Mouse (Mus musculus): ENCODE measurements around the gene B3gnt7. TPM values are rescaled to one million over a fixed set of nuclear protein-coding genes. Genes with fewer than 3 reads are reported as not detected.
"Not testable (repeated sequence)": the region's sequence is repeated elsewhere in the genome, so short reads cannot be mapped to it uniquely, and the experiment has no call there.

Gene B3gnt7
- polyA plus RNA-seq, 1 experiment: 1.0 TPM

DNA sequence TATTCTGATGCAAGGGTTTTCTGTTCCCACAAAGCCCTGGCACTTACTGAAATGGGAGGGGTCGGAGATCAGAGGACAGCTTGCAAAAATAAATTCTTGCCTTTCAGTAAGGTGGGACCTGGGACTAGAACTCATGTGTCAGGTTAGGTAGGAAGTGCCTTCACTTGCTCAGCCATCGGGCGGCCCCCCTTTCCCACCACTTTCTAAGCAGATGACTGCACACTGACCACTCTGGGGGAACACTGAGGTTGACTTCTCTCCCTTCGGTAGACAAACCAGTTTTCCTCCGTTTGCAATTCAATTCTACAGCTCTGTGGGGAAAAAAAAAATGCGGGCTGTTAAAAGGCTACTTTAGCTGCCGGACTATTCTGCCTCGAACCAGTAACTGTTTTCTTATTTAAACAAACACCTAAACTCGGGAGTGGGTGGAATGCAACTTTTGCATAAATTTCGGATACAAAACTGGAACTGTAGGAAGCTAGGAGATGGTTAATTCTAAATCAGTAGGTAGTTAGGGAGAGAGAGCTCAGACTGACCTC is 8.9 kb downstream of the B3gnt7 start:
- H3K4me3 ChIP-seq (replicated peaks; ENCODE audit: insufficient read depth, low read depth, low read length): no peak overlapping the region
- H3K27ac ChIP-seq (ENCODE audit: insufficient read depth, low read length): no peak overlapping the region
- no peaks in the 10 kb centered on the region for H3K27me3 ChIP-seq (ENCODE audit: control insufficient read depth, insufficient read depth, low read length)
- no peak for DNase-seq
- H3K4me1 ChIP-seq (ENCODE audit: control insufficient read depth, insufficient read depth, low read length): 0 out of 2 replicates have a peak, but pooled peaks cover 2% of the 10 kb centered on the region
- TF ChIP-seq CTCF (IDR thresholded peaks at IDR 0.05; ENCODE audit: borderline replicate concordance, insufficient read depth, low read depth, low read length) (no peak), POLR2A (IDR thresholded peaks at IDR 0.05; ENCODE audit: borderline replicate concordance, insufficient read depth, low read length) (no peak)
- WGBS: 67% methylated on average over 10 of the region's 10 CpGs

DNA sequence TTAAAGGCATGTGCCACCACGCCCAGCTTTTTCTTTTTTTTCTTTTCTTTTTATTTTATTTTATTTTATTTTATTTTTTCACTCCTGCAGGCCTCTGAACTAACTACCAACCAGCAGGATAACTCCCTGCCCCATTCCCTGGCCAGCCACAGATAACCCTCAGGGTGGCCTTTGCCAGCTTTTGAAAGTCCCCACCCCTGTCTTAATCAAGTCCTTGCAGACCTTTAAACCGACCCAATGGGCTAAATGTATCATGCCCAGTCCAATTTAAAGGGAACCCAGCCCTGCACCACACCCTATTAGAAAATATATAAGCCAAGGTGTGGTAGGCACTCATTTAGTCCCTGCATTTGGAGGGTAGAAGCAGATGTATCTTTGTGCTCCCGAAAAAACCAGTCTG is 9.6 kb downstream of the B3gnt7 start:
- H3K4me1 ChIP-seq (ENCODE audit: control insufficient read depth, insufficient read depth, low read length): no peaks in the 10 kb centered on the region
- TF ChIP-seq CTCF (IDR thresholded peaks at IDR 0.05; ENCODE audit: borderline replicate concordance, insufficient read depth, low read depth, low read length) (no peak), POLR2A (IDR thresholded peaks at IDR 0.05; ENCODE audit: borderline replicate concordance, insufficient read depth, low read length) (no peak)
- no peak overlapping the region for H3K4me3 ChIP-seq (replicated peaks; ENCODE audit: insufficient read depth, low read depth, low read length)
- no peak overlapping the region for H3K27ac ChIP-seq (ENCODE audit: insufficient read depth, low read length)
- 81% methylated on average over 3 of the region's 3 CpGs for WGBS
- H3K27me3 ChIP-seq (ENCODE audit: control insufficient read depth, insufficient read depth, low read length): no peaks in the 10 kb centered on the region
- DNase-seq: no peak

DNA sequence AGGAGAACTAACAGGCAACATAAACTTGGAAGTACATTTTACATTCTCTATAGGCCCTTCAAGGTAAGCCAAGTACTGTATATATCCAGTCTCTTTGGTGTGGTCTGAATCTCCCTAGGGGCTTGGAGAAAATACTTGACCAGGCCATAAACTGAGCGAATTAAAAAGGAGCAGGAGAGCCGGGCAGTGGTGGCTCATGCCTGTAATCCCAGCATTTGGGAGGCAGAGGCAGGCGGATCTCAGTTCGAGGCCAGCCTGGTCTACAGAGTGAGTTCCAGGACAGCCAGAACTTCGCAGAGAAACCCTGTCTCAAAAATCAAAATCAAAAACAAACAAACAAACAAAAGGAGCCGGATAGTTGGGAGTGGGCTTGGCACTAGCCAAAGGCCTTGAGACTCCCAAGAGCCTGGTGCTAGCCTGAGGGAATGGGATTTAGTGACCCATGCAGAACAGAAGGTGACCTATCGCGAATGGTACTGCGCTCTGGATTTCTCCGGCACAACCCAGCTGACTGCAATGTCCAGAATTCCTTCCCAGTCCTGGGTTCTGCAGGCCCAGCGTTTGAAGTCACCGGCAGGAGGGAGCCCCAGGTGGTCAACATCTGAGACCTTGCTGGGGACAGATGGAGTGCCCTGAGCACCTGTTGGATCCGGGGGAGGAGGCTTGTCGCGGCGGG is 10.6 kb downstream of the B3gnt7 start:
- Histone ChIP-seq H3K27ac (ENCODE audit: insufficient read depth, low read length) (no peak overlapping the region), H3K4me1 (ENCODE audit: control insufficient read depth, insufficient read depth, low read length) (no peaks in the 10 kb centered on the region), H3K27me3 (ENCODE audit: control insufficient read depth, insufficient read depth, low read length) (no peaks in the 10 kb centered on the region), H3K4me3 (replicated peaks; ENCODE audit: insufficient read depth, low read depth, low read length) (no peak overlapping the region)
- 46% methylated on average over 16 of the region's 16 CpGs for WGBS
- TF ChIP-seq POLR2A (IDR thresholded peaks at IDR 0.05; ENCODE audit: borderline replicate concordance, insufficient read depth, low read length): no peak
- no peak for TF ChIP-seq CTCF (IDR thresholded peaks at IDR 0.05; ENCODE audit: borderline replicate concordance, insufficient read depth, low read depth, low read length)
- DNase-seq: no peak

DNA sequence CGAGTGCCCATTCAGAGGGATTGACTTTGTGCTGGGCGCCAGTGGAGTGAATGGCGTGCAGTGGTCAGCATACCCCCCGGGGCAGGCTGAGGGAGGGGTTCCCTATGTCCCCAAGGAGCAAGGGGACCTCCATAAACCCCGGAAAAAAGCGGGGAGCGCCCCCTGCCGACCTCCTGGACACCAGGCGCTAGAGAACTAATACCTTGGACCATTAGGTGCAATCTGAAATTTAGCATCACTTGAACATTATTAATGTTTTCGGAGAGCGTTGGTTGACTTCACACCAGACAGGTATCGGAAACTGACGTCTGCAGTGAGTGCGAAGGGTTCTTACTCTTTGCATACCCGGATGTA is 11.1 kb downstream of the B3gnt7 start:
- H3K27ac ChIP-seq (ENCODE audit: insufficient read depth, low read length): no peak overlapping the region
- no peaks in the 10 kb centered on the region for H3K27me3 ChIP-seq (ENCODE audit: control insufficient read depth, insufficient read depth, low read length)
- no peak for DNase-seq
- no peak for TF ChIP-seq POLR2A (IDR thresholded peaks at IDR 0.05; ENCODE audit: borderline replicate concordance, insufficient read depth, low read length)
- peak; percentile 21; the same call in 1 of the 2 replicates for TF ChIP-seq CTCF (IDR thresholded peaks at IDR 0.05; ENCODE audit: borderline replicate concordance, insufficient read depth, low read depth, low read length)
- WGBS: 31% methylated on average over 15 of the region's 15 CpGs
- H3K4me1 ChIP-seq (ENCODE audit: control insufficient read depth, insufficient read depth, low read length): no peaks in the 10 kb centered on the region
- no peak overlapping the region for H3K4me3 ChIP-seq (replicated peaks; ENCODE audit: insufficient read depth, low read depth, low read length)

DNA sequence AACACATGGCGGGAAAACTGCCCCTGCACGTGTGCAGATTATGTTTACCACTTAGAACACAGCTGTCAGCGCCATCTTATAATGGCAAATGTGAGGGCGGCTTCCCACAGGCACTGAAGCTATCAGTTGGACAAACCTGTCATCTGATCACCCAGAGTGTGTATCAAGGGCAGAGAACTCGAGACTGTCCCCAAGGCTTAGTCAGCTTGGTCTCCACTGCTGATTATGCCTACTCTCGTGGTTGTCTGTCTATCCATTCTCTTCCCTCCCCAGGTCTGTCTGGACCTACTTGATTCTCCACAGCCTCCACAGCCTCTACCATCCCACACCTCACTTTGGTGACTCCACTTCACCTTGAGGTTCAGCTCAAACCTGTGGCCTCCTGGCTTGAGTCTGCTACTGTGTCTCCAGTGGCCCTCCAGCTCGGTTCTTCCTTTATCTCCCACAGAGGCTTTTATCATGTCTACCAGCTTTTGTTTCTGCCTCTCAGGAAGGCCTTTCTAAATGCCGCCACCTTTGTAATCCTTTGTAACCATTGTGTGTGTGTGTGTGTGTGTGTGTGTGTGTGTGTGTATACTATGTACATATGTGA is 18.3 kb downstream of the B3gnt7 start:
- no peak for TF ChIP-seq CTCF (IDR thresholded peaks at IDR 0.05; ENCODE audit: borderline replicate concordance, insufficient read depth, low read depth, low read length)
- Histone ChIP-seq H3K27me3 (ENCODE audit: control insufficient read depth, insufficient read depth, low read length) (no peaks in the 10 kb centered on the region), H3K27ac (ENCODE audit: insufficient read depth, low read length) (no peak overlapping the region), H3K4me3 (replicated peaks; ENCODE audit: insufficient read depth, low read depth, low read length) (no peak overlapping the region), H3K4me1 (ENCODE audit: control insufficient read depth, insufficient read depth, low read length) (no peaks in the 10 kb centered on the region)
- 78% methylated on average over 7 of the region's 8 CpGs for WGBS
- no peak for DNase-seq

DNA sequence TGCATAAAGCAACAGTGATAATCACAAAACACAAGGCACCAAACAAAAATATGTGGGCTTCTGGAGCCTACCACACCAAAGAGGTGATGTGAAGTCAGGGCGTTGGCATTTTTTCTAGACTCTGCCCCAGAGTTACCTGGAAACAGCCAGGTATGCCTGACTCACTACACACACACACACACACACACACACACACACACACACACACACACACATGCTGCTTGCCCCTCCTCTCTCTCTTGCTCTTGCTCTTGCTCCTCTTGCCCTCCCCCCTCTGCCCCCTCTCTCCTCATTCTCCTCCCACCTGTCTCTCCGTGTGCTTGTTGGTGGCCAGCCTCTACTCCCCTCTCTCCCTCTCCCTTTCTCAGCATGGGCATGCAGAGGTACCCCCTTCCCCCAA is 33.7 kb downstream of the B3gnt7 start:
- Histone ChIP-seq H3K4me3 (replicated peaks; ENCODE audit: insufficient read depth, low read depth, low read length) (no peak overlapping the region), H3K4me1 (ENCODE audit: control insufficient read depth, insufficient read depth, low read length) (peaks cover 6% of the 10 kb centered on the region), H3K27me3 (ENCODE audit: control insufficient read depth, insufficient read depth, low read length) (no peaks in the 10 kb centered on the region), H3K27ac (ENCODE audit: insufficient read depth, low read length) (no peak overlapping the region)
- 55% methylated on average over 2 of the region's 2 CpGs for WGBS
- DNase-seq: no peak
- no peak for TF ChIP-seq CTCF (IDR thresholded peaks at IDR 0.05; ENCODE audit: borderline replicate concordance, insufficient read depth, low read depth, low read length)
- TF ChIP-seq POLR2A (IDR thresholded peaks at IDR 0.05; ENCODE audit: borderline replicate concordance, insufficient read depth, low read length): no peak

DNA sequence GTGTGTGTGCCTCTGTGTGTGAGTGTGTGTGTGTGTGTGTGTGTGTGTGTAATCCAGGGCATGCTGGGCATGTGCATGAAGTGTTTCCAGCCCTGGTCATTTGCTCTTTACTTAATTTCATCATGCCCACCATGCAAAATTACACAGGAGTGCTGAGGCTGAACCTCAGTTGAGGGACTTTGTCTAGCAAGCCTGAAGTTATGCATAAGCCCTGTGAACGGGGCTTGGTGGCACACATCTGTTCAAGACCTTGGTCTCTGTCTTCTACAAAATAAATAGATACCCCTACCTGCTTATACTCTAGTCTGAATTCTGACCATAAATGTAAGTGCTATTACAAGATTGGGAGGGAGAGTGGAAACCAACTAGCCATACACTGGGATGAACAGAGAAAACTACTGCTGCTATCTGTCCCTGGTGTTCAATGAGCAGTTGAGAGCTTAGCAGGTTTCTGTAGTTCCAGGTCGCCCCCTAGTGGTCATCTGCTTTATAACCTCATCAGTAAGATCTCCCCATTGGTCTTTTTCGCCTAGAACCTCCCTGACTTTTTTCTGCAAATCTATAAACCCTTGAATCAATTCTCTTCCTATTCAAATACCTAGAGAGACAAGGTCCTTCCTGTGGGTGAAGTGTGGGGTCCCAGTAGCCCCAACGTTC is 36.7 kb downstream of the B3gnt7 start:
- Histone ChIP-seq H3K4me1 (ENCODE audit: control insufficient read depth, insufficient read depth, low read length) (peaks cover 6% of the 10 kb centered on the region), H3K4me3 (replicated peaks; ENCODE audit: insufficient read depth, low read depth, low read length) (no peak overlapping the region), H3K27me3 (ENCODE audit: control insufficient read depth, insufficient read depth, low read length) (no peaks in the 10 kb centered on the region), H3K27ac (ENCODE audit: insufficient read depth, low read length) (no peak overlapping the region)
- peak; percentile 73 to 78 for DNase-seq
- 19% methylated on average over 4 of the region's 4 CpGs for WGBS
- TF ChIP-seq POLR2A (IDR thresholded peaks at IDR 0.05; ENCODE audit: borderline replicate concordance, insufficient read depth, low read length): no peak
- peak; percentile 84 for TF ChIP-seq CTCF (IDR thresholded peaks at IDR 0.05; ENCODE audit: borderline replicate concordance, insufficient read depth, low read depth, low read length)

DNA sequence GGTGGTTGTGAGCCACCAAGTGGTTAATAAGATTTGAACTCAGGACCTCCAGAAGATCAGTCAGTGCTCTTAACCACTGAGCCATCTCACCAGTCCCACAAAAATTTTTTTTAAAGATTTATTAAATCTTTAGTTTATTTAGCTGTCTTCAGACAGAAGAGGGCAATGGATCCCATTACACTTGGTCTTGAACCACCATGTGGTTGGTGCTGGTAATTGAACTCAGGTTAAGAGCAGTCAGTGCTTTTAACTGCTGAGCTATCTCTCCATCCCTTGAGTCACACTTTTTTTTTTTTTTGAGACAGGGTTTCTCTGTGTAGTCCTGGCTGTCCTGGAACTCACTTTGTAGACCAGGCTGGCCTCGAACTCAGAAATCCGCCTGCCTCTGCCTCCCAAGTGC is 38.5 kb downstream of the B3gnt7 start:
- H3K4me1 ChIP-seq (ENCODE audit: control insufficient read depth, insufficient read depth, low read length); H3K27me3 ChIP-seq (ENCODE audit: control insufficient read depth, insufficient read depth, low read length); H3K4me3 ChIP-seq (replicated peaks; ENCODE audit: insufficient read depth, low read depth, low read length); H3K27ac ChIP-seq (ENCODE audit: insufficient read depth, low read length); DNase-seq: not testable (repeated sequence)
- 94% methylated on average over 2 of the region's 2 CpGs for WGBS

Measured in cerebellum, adult 2 months (tissue).